Mouse (Mus musculus): ENCODE data around the gene Ccdc180. TPM values are rescaled to one million over a fixed set of nuclear protein-coding genes. Genes with fewer than 3 reads are reported as not detected.

The Ccdc180 gene
- 0.07 and 0.17 TPM in 2 replicates for polyA plus RNA-seq (2014; fragmentation: Nextera tagmentation; extraction: Ambion mirVana)

- WGBS: 14% methylated on average over 19 of the region's 19 CpGs
- no peak within 1 kb of the TSS for H3K27ac ChIP-seq (ENCODE audit: low read depth, low read length)
Observed at GRCm38 (mm10) chr4:45890066-45890761, at the start of gene Ccdc180. Ccdc180 (plus strand) TSS chr4:45890303.

GRCm38 (mm10) chr4:45844355-45844754, 45.7 kb upstream of the Ccdc180 start:
- H3K4me2 ChIP-seq (ENCODE audit: low read depth, low read length, severe bottlenecking): no peak overlapping the region
- ATAC-seq (replicated peaks; ENCODE audit: low FRiP score): no peak
- no peak overlapping the region for H3K9ac ChIP-seq (ENCODE audit: low read length)
- no peaks in the 10 kb centered on the region for H3K9me3 ChIP-seq (ENCODE audit: control insufficient read depth, low read length)
- WGBS: 47% methylated on average over 14 of the region's 14 CpGs
- no peak overlapping the region for H3K4me3 ChIP-seq (ENCODE audit: low read depth, low read length)
- H3K27ac ChIP-seq (ENCODE audit: low read depth, low read length): no peak overlapping the region
- H3K36me3 ChIP-seq (ENCODE audit: control insufficient read depth, insufficient read depth, low read length): no peaks in the 10 kb centered on the region
- 0 out of 2 replicates have a peak, but pooled peaks cover 2% of the 10 kb centered on the region for H3K27me3 ChIP-seq (ENCODE audit: control insufficient read depth, insufficient read depth, low read length)
- peaks cover under 1% of the 10 kb centered on the region; the same call in 1 of the 2 replicates for H3K4me1 ChIP-seq (replicated peaks; ENCODE audit: control insufficient read depth, insufficient read depth, low read length)
- DNase-seq (ENCODE audit: low spot score): peak; percentile 74

More at GRCm38 (mm10) chr4:45890066-45890761, at the start of gene Ccdc180:
- H3K9ac ChIP-seq (ENCODE audit: low read length): no peak within 1 kb of the TSS
- 0 out of 2 replicates have a peak within 1 kb of the TSS, but pooled peaks have one; percentile 10 for H3K4me3 ChIP-seq (ENCODE audit: low read depth, low read length)
- no peaks in the 10 kb centered on the region for H3K9me3 ChIP-seq (ENCODE audit: control insufficient read depth, low read length)
- ATAC-seq (replicated peaks; ENCODE audit: low FRiP score) (peak; percentile 64; the same call in 1 of the 2 replicates), DNase-seq (ENCODE audit: low spot score) (peak; percentile 88)
- H3K4me2 ChIP-seq (ENCODE audit: low read depth, low read length, severe bottlenecking): peak within 1 kb of the TSS; percentile 35; the same call in 1 of the 2 replicates
- peaks cover 5% of the 10 kb centered on the region; the same call in 1 of the 2 replicates for H3K4me1 ChIP-seq (replicated peaks; ENCODE audit: control insufficient read depth, insufficient read depth, low read length)
- H3K27me3 ChIP-seq (ENCODE audit: control insufficient read depth, insufficient read depth, low read length): no peaks in the 10 kb centered on the region
- no peaks in the 10 kb centered on the region for H3K36me3 ChIP-seq (ENCODE audit: control insufficient read depth, insufficient read depth, low read length)

- ATAC-seq (replicated peaks; ENCODE audit: low FRiP score): no peak
- Histone ChIP-seq H3K27me3 (ENCODE audit: control insufficient read depth, insufficient read depth, low read length) (peaks cover 4% of the 10 kb centered on the region; the same call in 1 of the 2 replicates), H3K36me3 (ENCODE audit: control insufficient read depth, insufficient read depth, low read length) (no peaks in the 10 kb centered on the region), H3K9ac (ENCODE audit: low read length) (no peak overlapping the region), H3K4me2 (ENCODE audit: low read depth, low read length, severe bottlenecking) (no peak overlapping the region), H3K4me1 (replicated peaks; ENCODE audit: control insufficient read depth, insufficient read depth, low read length) (peaks cover 3% of the 10 kb centered on the region; the same call in 1 of the 2 replicates), H3K4me3 (ENCODE audit: low read depth, low read length) (no peak overlapping the region), H3K27ac (ENCODE audit: low read depth, low read length) (no peak overlapping the region), H3K9me3 (ENCODE audit: control insufficient read depth, low read length) (no peaks in the 10 kb centered on the region)
- no peak for DNase-seq (ENCODE audit: low spot score)
- WGBS: 92% methylated on average over 2 of the region's 2 CpGs
Observed at GRCm38 (mm10) chr4:45846263-45846662, 43.8 kb upstream of the Ccdc180 start.

- H3K4me1 ChIP-seq (replicated peaks; ENCODE audit: control insufficient read depth, insufficient read depth, low read length): peaks cover 3% of the 10 kb centered on the region; the same call in 1 of the 2 replicates
- no peak for DNase-seq (ENCODE audit: low spot score)
- no peak within 1 kb of the TSS for H3K9ac ChIP-seq (ENCODE audit: low read length)
Observed at GRCm38 (mm10) chr4:45848109-45848824, 41.8 kb upstream of the Ccdc180 start, which contains the start of gene Stra6l. Stra6l (plus strand) TSS chr4:45848664.

GRCm38 (mm10) chr4:45848825-45849156, 41.3 kb upstream of the Ccdc180 start:
- Histone ChIP-seq H3K27me3 (ENCODE audit: control insufficient read depth, insufficient read depth, low read length) (peaks cover 4% of the 10 kb centered on the region; the same call in 1 of the 2 replicates), H3K9ac (ENCODE audit: low read length) (no peak overlapping the region), H3K27ac (ENCODE audit: low read depth, low read length) (no peak overlapping the region), H3K4me3 (ENCODE audit: low read depth, low read length) (no peak overlapping the region), H3K4me2 (ENCODE audit: low read depth, low read length, severe bottlenecking) (no peak overlapping the region), H3K4me1 (replicated peaks; ENCODE audit: control insufficient read depth, insufficient read depth, low read length) (peaks cover 3% of the 10 kb centered on the region; the same call in 1 of the 2 replicates), H3K36me3 (ENCODE audit: control insufficient read depth, insufficient read depth, low read length) (no peaks in the 10 kb centered on the region), H3K9me3 (ENCODE audit: control insufficient read depth, low read length) (no peaks in the 10 kb centered on the region)
- ATAC-seq (replicated peaks; ENCODE audit: low FRiP score): no peak
- WGBS: 47% methylated on average over 10 of the region's 10 CpGs
- no peak for DNase-seq (ENCODE audit: low spot score)

More at GRCm38 (mm10) chr4:45848109-45848824, 41.8 kb upstream of the Ccdc180 start, which contains the start of gene Stra6l:
- 79% methylated on average over 10 of the region's 10 CpGs for WGBS
- no peaks in the 10 kb centered on the region for H3K36me3 ChIP-seq (ENCODE audit: control insufficient read depth, insufficient read depth, low read length)
- H3K27me3 ChIP-seq (ENCODE audit: control insufficient read depth, insufficient read depth, low read length): peaks cover 4% of the 10 kb centered on the region; the same call in 1 of the 2 replicates
- no peak within 1 kb of the TSS for H3K4me2 ChIP-seq (ENCODE audit: low read depth, low read length, severe bottlenecking)
- no peaks in the 10 kb centered on the region for H3K9me3 ChIP-seq (ENCODE audit: control insufficient read depth, low read length)
- no peak for ATAC-seq (replicated peaks; ENCODE audit: low FRiP score)
- no peak within 1 kb of the TSS for H3K27ac ChIP-seq (ENCODE audit: low read depth, low read length)
- H3K4me3 ChIP-seq (ENCODE audit: low read depth, low read length): no peak within 1 kb of the TSS

- Histone ChIP-seq H3K27ac (ENCODE audit: low read depth, low read length) (no peak overlapping the region), H3K9ac (ENCODE audit: low read length) (no peak overlapping the region), H3K9me3 (ENCODE audit: control insufficient read depth, low read length) (no peaks in the 10 kb centered on the region), H3K27me3 (ENCODE audit: control insufficient read depth, insufficient read depth, low read length) (peaks cover 4% of the 10 kb centered on the region; the same call in 1 of the 2 replicates), H3K36me3 (ENCODE audit: control insufficient read depth, insufficient read depth, low read length) (no peaks in the 10 kb centered on the region), H3K4me2 (ENCODE audit: low read depth, low read length, severe bottlenecking) (no peak overlapping the region), H3K4me1 (replicated peaks; ENCODE audit: control insufficient read depth, insufficient read depth, low read length) (peaks cover 3% of the 10 kb centered on the region; the same call in 1 of the 2 replicates), H3K4me3 (ENCODE audit: low read depth, low read length) (no peak overlapping the region)
- ATAC-seq (replicated peaks; ENCODE audit: low FRiP score) (0 out of 2 replicates have a peak, but pooled peaks have one; percentile 12), DNase-seq (ENCODE audit: low spot score) (no peak)
- WGBS: 22% methylated on average over 1 of the region's 1 CpGs
Observed at GRCm38 (mm10) chr4:45849419-45849818, 40.7 kb upstream of the Ccdc180 start.

GRCm38 (mm10) chr4:45851640-45852051, 38.5 kb upstream of the Ccdc180 start:
- no peak overlapping the region for H3K4me2 ChIP-seq (ENCODE audit: low read depth, low read length, severe bottlenecking)
- DNase-seq (ENCODE audit: low spot score): no peak
- H3K27ac ChIP-seq (ENCODE audit: low read depth, low read length): no peak overlapping the region
- H3K27me3 ChIP-seq (ENCODE audit: control insufficient read depth, insufficient read depth, low read length): peaks cover 4% of the 10 kb centered on the region; the same call in 1 of the 2 replicates
- peaks cover 3% of the 10 kb centered on the region; the same call in 1 of the 2 replicates for H3K4me1 ChIP-seq (replicated peaks; ENCODE audit: control insufficient read depth, insufficient read depth, low read length)
- no peaks in the 10 kb centered on the region for H3K9me3 ChIP-seq (ENCODE audit: control insufficient read depth, low read length)
- no peak overlapping the region for H3K9ac ChIP-seq (ENCODE audit: low read length)
- H3K4me3 ChIP-seq (ENCODE audit: low read depth, low read length): no peak overlapping the region
- no peak for ATAC-seq (replicated peaks; ENCODE audit: low FRiP score)
- 45% methylated on average over 3 of the region's 3 CpGs for WGBS
- no peaks in the 10 kb centered on the region for H3K36me3 ChIP-seq (ENCODE audit: control insufficient read depth, insufficient read depth, low read length)

- Histone ChIP-seq H3K9me3 (ENCODE audit: control insufficient read depth, low read length) (no peaks in the 10 kb centered on the region), H3K9ac (ENCODE audit: low read length) (no peak overlapping the region), H3K27me3 (ENCODE audit: control insufficient read depth, insufficient read depth, low read length) (peaks cover 2% of the 10 kb centered on the region; the same call in 1 of the 2 replicates), H3K4me1 (replicated peaks; ENCODE audit: control insufficient read depth, insufficient read depth, low read length) (peaks cover 3% of the 10 kb centered on the region; the same call in 1 of the 2 replicates), H3K36me3 (ENCODE audit: control insufficient read depth, insufficient read depth, low read length) (no peaks in the 10 kb centered on the region), H3K4me3 (ENCODE audit: low read depth, low read length) (no peak overlapping the region), H3K4me2 (ENCODE audit: low read depth, low read length, severe bottlenecking) (no peak overlapping the region), H3K27ac (ENCODE audit: low read depth, low read length) (no peak overlapping the region)
- ATAC-seq (replicated peaks; ENCODE audit: low FRiP score) (no peak), DNase-seq (ENCODE audit: low spot score) (no peak)
- 82% methylated on average over 15 of the region's 15 CpGs for WGBS
Observed at GRCm38 (mm10) chr4:45853496-45854246, 36.4 kb upstream of the Ccdc180 start.

Measured in forebrain, embryonic 11.5 days (tissue).